Comparison of ENCODE assay signal across 10 mouse cellular contexts in genomic region chrX:134474988-134475710, GRCm38 (mm10). TPM values are rescaled to one million over a fixed set of nuclear protein-coding genes. Genes with fewer than 3 reads are reported as not detected.
DNase-seq lines count a peak whose midpoint lies in the region; ATAC-seq lines count a peak whose summit lies in the region.
"Had no signal": no experiment of that assay in that cellular context is flagged by ENCODE, and none has a peak within 500 bp of the region (broad histone marks: within the 10 kb centered on the region; RNA-seq: fewer than 3 reads in every experiment).

No protein-coding gene starts in this region.

- no peaks in the 10 kb centered on the region for H3K4me1 ChIP-seq in hindbrain, embryonic 10.5 days (replicated peaks)
- H3K4me1 ChIP-seq in hindbrain, embryonic 12.5 days: no peaks in the 10 kb centered on the region
- no peaks in the 10 kb centered on the region for H3K4me1 ChIP-seq in limb, embryonic 12.5 days (replicated peaks)

- no peaks in the 10 kb centered on the region for H3K36me3 ChIP-seq in hindbrain, embryonic 10.5 days
- H3K36me3 ChIP-seq in hindbrain, embryonic 12.5 days: no peaks in the 10 kb centered on the region
- H3K36me3 ChIP-seq in limb, embryonic 12.5 days: no peaks in the 10 kb centered on the region

- H3K4me2 ChIP-seq in hindbrain, embryonic 12.5 days (replicated peaks): no peak overlapping the region; the same call in 1 of the 2 replicates
- H3K4me2 ChIP-seq in limb, embryonic 12.5 days: peak overlapping the region; percentile 24; the same call in 1 of the 2 replicates

- 68% methylated on average over 61 of the region's 67 CpGs for WGBS in hindbrain, embryonic 10.5 days
- WGBS in hindbrain, embryonic 12.5 days: 69% methylated on average over 51 of the region's 67 CpGs
- WGBS in limb, embryonic 12.5 days: 72% methylated on average over 57 of the region's 67 CpGs

- H3K27ac ChIP-seq in hindbrain, embryonic 10.5 days: no peak overlapping the region
- H3K27ac ChIP-seq in hindbrain, embryonic 12.5 days: no peak overlapping the region
- no peak overlapping the region for H3K27ac ChIP-seq in limb, embryonic 12.5 days

- peaks cover 19% of the 10 kb centered on the region for H3K9me3 ChIP-seq in hindbrain, embryonic 10.5 days
- H3K9me3 ChIP-seq in hindbrain, embryonic 12.5 days (replicated peaks): peaks cover 15% of the 10 kb centered on the region
- H3K9me3 ChIP-seq in limb, embryonic 12.5 days: peaks cover 19% of the 10 kb centered on the region

- no peak overlapping the region for H3K4me3 ChIP-seq in hindbrain, embryonic 10.5 days
- H3K4me3 ChIP-seq in hindbrain, embryonic 12.5 days: no peak overlapping the region
- H3K4me3 ChIP-seq in limb, embryonic 12.5 days (replicated peaks): no peak overlapping the region

- ATAC-seq in hindbrain, embryonic 12.5 days (ENCODE audit: low FRiP score): no peak
- ATAC-seq in limb, embryonic 12.5 days (ENCODE audit: insufficient number of reproducible peaks, insufficient read depth, low FRiP score, low TSS enrichment, low read depth): 0 out of 2 replicates have a peak, but pooled peaks have one; percentile 42

- no peak overlapping the region for H3K9ac ChIP-seq in hindbrain, embryonic 12.5 days
- H3K9ac ChIP-seq in limb, embryonic 12.5 days (replicated peaks): no peak overlapping the region

- DNase-seq in hindbrain, embryonic 10.5 days (ENCODE audit: low spot score): peak; percentile 15
- DNase-seq in thymus, postnatal 4 days: peak; percentile 33
- DNase-seq in thymus, postnatal 0 days (ENCODE audit: low spot score): no peak
- DNase-seq in gastrocnemius, postnatal 10 days: no peak
- DNase-seq in lung, adult 18-20 months: no peak
- DNase-seq in layer of hippocampus, adult 18-20 months (ENCODE audit: low spot score in 2 of 2): no peak
- DNase-seq: kidney, postnatal 4 days; lung, postnatal 10 days had no signal

- H3K27me3 ChIP-seq in hindbrain, embryonic 10.5 days (ENCODE audit: insufficient read depth, poor library complexity, severe bottlenecking): peaks cover 4% of the 10 kb centered on the region; the same call in 1 of the 2 replicates
- no peaks in the 10 kb centered on the region for H3K27me3 ChIP-seq in hindbrain, embryonic 12.5 days
- no peaks in the 10 kb centered on the region for H3K27me3 ChIP-seq in limb, embryonic 12.5 days

RNA-seq across cellular contexts. Expression of gene Taf7l, which starts 1.1 kb away (rescaled TPM):
- polyA plus RNA-seq in hindbrain, embryonic 10.5 days (2016; fragmentation: Nextera tagmentation; extraction: Ambion mirVana): not detected in 2 replicates
- 0.35 TPM in 1 of 2 replicates, not detected in the other for polyA plus RNA-seq in hindbrain, embryonic 12.5 days (2016; fragmentation: Nextera tagmentation; extraction: Ambion mirVana)
- not detected in 2 replicates for polyA plus RNA-seq in thymus, postnatal 0 days (2015; fragmentation: Nextera tagmentation; extraction: Ambion mirVana)
- 0.26 and 0.42 TPM in 2 replicates for polyA plus RNA-seq in limb, embryonic 12.5 days (2016; fragmentation: Nextera tagmentation; extraction: Ambion mirVana)
- total RNA-seq in gastrocnemius, postnatal 10 days (2021): not detected
- total RNA-seq in layer of hippocampus, adult 18-20 months (2021): not detected

Comparison
In these comparisons a context has a peak if more than half of its experiments do, and no peak if none do; other contexts are left out.
1. DNase-seq: peak in hindbrain, embryonic 10.5 days (single experiment) and thymus, postnatal 4 days (single experiment); none in thymus, postnatal 0 days (single experiment), gastrocnemius, postnatal 10 days (single experiment), lung, adult 18-20 months (0 of 2) and layer of hippocampus, adult 18-20 months (0 of 2).